1 mouse cellular context compared by ENCODE assay signal in the genomic region with DNA sequence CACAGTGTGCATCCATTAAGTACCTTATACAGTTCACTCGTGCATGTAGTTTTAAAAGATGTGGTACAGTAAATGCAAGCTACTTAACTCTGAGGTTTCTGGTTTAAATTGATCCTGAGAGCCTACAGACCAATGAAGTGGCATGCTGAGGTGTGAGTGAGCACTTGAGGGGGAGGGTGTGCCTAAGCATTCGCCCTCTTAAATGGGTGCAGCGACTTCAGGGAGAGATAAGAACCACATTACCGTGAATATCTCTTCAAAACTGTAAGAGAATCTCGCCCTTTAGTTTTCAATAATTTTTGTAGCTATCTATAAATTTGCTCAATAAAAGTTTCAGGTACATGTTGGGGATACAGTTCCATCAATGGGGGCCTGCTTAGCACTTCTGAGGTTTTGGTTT.
TF ChIP-seq lines count a peak whose summit lies in the region.

No protein-coding gene starts in this region.

TF ChIP-seq in MEL, 35 proteins besides CTCF, POLR2A, EP300 and RAD21 (continued from another document):
- TF ChIP-seq JUND (IDR thresholded peaks at IDR 0.05; ENCODE audit: low read depth, low read length), result no peak
